Mouse (Mus musculus) heart, adult 2 months (tissue): ENCODE data around the gene Hacd4.

Experiments
- CTCF ChIP-seq: fragments of 200-600 bp; IDR thresholded peaks from 2 replicates; pipeline ENCODE4 v1.8.1; 2022; ENCODE audit warnings: antibody characterized with exemption, mild to moderate bottlenecking, moderate library complexity
- EP300 ChIP-seq: fragments of 200-500 bp; IDR thresholded peaks from 2 replicates; pipeline ENCODE4 v1.6.1; 2011; ENCODE audit warnings: low read depth, low read length, control low read depth; ENCODE audit not compliant: insufficient read depth

DNA sequence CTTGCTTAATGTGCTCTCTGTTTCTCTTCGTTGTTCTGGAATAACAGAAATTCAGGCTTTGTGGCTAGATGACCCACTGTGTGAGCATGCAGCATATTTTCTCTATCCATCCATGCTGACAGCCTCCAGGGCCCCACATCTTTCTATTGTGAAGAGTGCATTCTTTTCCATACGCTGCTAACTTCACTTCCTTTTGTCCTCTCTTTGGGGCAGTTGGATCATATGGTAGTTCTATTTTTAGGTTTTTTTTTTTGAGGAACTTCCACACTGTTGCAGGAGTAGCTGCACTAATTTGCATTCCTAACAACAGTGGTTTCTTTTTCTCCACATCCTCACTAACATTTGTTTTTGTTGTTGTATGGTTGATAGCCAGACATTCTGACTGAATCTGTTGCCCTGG, 23.7 kb downstream of the Hacd4 start:
- TF ChIP-seq CTCF (no peak), EP300 (no peak)
